Mouse (Mus musculus) thymus, postnatal 14 days (tissue): ENCODE measurements around the gene Flt3l.
"Not testable (repeated sequence)": the region's sequence is repeated elsewhere in the genome, so short reads cannot be mapped to it uniquely, and the experiment has no call there.

ENCODE experiments used
- DNase-seq: peaks from one replicate; pipeline ENCODE4 v3.0.0; 2021

The Flt3l gene

DNA sequence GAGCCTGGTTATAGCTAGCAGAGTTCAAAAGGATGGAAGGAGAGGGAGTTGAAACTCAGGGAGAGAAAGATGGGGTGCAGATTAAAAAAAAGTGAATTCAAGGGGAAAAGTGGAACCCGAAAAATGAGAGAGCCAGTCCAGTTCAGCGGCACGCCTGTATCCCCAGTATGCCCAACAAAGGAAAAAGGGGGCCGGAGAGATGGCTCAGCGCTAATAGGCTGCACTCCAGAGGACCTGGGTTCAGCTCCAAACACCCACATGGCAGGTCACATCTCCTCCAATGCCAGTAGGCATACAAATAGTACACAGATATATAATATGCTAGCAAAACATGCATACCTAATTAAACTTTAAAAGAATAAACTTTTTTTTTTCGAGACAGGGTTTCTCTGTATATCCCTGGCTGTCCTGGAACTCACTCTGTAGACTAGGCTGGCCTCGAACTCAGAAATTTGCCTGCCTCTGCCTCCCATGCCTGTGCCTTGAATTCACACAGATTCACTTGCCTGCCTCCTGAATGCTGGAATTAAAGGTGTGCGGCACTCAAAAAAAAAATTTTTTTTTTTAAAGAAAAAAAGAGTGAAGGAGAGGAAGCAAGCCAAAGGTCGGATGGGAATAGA lies 26.9 kb upstream of the Flt3l start:
- no peak for DNase-seq

DNA sequence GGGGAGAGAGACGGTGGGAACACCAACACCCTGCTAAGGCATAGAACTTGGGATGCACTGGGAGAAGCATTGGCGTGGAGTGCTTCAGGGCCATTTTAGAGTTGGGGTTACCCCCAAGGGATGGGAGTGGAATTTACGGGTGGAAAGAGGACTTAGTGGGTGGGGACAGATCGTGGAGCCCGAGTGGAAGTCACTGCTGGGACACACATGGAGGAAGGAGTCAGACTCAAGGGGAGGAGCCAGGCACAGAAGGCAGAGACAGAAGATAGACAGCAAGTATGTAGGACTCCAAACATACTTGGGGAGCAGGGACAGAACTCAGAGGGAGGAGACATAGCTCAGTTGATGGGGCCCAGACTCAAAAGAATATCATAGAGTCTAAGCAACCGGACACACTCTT lies 26.3 kb upstream of the Flt3l start:
- no peak for DNase-seq

DNA sequence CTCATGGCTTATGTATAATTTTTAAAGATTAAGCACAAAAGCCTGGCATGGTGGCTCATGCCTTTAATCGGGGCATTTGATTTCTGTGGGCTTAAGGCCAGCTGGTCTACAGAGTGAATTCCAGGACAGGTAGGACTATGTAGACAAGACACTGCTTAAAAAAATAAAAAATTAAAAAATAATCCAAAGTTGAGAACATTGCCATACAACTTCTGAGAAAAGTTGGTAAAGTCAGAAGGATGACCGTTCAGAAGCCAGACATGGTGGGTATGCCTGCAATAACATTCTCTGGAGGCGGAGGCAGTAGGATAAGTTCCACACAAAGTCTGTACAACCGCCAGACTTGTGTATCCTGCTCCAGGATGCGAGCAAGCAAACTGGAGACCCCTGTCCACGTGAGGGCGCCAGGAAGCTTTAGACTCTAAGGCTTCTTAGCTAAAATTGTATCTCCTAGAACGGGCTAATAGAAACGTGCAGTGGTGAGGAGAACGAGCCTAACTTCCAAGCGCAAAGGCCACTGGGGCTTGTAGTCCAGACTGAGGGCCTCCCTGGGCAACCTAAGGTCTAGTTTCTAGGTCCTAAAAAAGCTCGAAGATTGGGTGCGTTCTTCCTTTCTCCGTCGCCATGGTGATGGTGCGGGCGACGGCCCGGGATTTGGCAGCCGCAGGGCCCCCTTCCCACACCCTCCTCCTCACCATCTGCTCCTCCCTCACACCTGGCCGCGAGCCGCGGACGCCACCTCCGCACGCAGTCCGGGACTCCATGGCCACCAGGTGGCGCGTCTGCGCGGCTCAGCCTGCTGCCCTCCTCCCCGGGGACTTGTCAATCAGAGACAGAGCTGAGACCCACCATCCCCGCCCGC lies 25.6 kb upstream of the Flt3l start:
- peak; percentile 95 for DNase-seq

DNA sequence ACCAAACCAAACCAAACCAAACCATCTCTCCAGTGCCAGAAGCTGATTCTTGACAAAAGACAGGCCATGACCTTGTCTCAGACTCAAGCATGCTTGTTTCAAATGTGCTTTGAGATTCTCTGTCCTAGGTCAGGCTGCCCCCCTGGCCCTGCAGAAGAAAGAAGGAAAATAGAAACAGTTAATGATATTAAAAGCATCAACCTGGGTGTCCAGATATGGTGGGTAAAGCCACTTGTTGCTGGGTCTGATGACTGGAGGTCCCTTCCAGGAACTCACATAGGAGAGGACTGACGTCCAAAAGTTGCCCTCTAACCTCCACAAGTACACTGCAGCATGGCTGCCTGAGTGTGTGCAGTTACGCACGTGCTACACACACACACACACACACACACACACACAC lies 24.6 kb upstream of the Flt3l start:
- no peak for DNase-seq

DNA sequence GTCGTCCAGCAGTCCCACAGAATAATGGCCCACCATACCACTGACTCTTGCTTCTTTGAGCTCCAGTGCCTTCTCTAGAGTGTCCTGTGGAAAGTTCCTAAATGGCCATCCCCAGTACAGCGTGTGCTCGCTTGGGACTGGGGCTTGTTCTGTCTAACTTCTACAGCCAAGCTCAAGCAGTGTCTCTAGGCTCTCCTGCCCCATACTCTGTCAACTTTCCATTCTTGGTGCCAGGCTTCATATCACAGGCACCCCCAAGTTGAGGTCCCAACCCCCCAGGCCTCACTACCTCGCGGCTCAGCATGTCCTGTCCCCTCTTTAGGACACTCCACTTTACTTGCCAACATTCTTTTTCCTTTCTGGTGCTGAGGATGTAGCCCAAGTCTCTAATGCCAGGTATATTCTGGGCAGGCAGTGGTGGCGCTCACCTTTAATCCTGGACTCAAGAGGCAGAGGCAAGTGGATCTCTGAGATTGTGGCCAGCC lies 24.1 kb upstream of the Flt3l start:
- no peak for DNase-seq

DNA sequence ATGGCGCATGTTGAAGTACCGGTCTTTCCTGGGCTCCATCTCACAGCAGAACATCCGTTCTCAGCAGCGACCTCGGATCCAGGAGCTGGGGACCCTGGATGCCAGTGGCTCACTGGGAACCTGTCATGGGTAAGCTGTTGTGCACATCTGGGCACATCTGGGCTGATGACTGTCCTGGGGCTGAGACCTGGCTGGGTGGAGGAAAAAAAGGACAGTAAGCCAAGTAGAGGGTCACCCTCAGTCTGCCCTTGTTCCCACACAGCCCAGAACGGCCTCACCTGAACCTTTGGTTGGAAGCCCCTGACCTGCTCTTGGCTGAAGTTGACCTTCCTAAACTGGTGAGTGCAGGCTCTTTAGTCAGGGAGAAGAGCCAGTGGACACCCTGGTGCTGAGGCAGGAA lies 22.8 kb upstream of the Flt3l start:
- no peak for DNase-seq

GRCm38 (mm10) chr7:45157459-45157858 lies 21.2 kb upstream of the Flt3l start:
- no peak for DNase-seq

DNA sequence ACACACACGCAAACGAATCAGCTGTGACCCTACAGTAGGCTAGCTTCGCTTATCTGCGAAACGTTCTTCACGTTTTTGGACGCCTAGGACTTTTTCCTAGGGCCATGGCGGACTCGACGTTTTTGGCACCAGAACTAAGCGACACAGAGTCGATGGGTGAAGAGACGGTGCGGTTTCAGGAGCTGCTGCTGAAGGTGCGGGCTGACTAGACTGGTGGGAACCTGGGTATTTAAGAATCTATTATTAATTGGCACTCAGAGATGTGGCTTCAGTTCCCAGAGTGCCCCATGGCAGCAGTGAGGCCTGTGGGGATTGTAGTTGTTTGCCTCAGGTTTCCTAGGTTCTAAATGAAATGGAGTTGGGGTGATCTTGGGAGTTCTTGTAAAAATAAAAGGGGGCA lies 20.0 kb upstream of the Flt3l start:
- no peak for DNase-seq

DNA sequence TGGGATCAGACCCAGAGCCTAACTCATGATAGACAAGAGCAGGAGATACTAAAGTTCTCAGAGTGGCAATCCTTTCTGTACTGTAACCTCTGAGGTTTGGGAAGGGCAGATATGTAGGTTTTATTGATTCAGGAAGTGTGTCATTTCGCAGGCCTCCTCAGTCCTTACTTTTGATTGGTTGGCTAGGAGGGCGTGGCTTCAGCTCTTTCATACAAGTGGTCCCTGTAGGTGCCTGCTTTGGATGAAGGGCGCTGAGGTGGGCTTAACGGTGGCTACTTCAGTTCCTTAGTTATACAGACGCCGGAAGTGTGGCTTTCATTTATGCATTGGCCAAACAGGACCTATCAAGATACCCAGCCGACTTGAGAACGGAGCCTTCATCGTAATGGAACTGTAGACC lies 19.4 kb upstream of the Flt3l start:
- DNase-seq: no peak

GRCm38 (mm10) chr7:45154993-45155514 lies 18.8 kb upstream of the Flt3l start:
- peak; percentile 61 for DNase-seq

GRCm38 (mm10) chr7:45154096-45154992 lies 18.1 kb upstream of the Flt3l start, which contains the start of the genes Pih1d1 and Aldh16a1:
Pih1d1 (plus strand) TSS chr7:45154303.
Aldh16a1 (minus strand) TSS chr7:45154584.
- DNase-seq: peak; percentile 98

DNA sequence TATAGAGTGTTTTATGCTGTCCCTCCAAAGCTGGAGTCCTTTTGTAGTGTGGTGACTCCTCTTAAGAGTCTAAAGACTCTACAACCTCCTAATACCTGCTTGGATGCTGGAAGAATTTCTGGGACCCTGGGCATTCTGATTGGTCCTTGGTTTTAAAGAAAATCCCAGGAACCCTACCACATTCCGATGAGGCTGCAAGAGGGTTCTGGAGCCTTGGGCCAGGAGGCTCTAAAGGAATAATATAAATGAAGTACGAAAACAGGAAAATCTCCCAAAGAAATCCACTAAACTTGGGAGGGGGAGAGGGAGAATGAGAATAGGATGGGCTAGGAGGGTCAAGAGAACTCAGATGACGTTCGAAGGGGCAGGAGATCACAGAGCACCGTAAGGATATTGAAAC lies 17.4 kb upstream of the Flt3l start:
- DNase-seq: no peak

DNA sequence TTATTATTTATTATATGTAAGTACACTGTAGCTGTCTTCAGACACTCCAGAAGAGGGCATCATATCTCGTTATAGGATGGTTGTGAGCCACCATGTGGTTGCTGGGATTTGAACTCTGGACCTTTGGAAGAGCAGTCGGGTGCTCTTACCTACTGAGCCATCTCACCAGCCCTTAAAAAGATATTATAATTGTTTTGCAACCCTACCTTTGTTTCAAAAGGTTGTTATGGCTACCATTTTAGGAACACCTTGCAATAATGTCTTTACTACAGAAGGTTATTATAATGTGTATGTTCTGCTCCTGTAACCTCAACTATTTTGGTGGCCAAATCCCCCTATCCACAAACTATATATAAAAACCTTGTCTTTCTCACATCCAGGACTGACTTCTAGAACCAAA lies 16.8 kb upstream of the Flt3l start:
- not testable (repeated sequence) for DNase-seq

DNA sequence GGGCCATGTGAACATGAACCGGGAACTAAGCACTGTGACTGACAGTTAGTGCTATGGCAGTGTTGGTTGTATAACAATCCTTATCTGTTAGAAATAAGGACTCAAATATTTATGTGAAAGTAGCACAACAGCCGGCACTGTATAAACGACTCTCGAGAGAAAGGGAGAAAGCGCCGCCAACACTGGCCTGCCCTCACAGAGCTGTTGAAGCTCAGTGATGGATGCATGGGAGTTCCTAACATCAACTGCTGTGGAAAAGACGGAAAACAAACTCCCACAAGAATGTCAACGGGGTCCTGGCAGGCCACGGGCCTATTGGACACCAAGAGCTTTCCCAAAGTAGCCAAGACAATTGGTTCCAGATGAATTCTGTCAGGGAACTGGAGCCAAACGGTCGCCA lies 15.1 kb upstream of the Flt3l start:
- no peak for DNase-seq

- no peak for DNase-seq
These were observed 14.1 kb upstream of the Flt3l start for GRCm38 (mm10) chr7:45150321-45150720.

DNA sequence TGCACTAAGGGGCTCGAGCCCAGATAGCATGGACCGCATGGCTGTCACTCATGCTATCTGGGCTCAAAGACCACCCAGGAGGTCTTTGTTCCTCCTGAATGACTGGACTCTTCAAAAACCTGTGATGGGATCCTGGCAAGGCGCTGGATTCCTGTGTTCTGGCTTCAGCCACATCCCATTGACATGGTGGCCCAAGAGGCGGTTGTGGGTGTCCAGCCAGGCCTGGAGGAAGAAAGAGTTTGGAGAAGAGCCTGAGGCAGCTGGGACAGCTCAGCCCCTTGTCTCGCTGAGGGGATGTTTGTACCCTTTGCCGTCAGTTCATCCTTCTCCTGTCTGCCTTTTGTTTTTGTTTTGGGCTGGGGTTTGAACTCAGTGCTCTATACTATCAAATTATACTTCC lies 13.3 kb upstream of the Flt3l start:
- no peak for DNase-seq

- DNase-seq: no peak
These were observed 12.4 kb upstream of the Flt3l start for GRCm38 (mm10) chr7:45148534-45149098.

DNA sequence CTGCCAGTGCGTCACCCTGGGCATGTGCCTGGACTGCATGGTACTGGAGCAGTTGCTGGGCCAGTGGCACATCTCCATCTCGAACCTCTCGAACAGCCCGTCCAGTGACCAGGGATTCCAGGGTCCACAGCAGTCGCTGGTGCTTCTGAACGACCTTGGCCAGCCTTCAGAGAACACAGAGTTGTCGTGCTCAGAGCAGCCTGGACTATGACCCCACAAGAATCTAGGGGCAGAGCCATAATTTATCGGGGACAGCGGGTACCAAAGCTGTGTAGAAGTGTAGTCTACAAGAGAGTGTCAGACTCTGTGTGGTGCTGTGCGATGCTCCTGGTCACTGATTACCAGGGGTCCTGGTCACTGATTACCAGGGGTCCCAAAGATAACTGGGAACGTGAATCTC lies 11.7 kb upstream of the Flt3l start:
- DNase-seq: no peak

DNA sequence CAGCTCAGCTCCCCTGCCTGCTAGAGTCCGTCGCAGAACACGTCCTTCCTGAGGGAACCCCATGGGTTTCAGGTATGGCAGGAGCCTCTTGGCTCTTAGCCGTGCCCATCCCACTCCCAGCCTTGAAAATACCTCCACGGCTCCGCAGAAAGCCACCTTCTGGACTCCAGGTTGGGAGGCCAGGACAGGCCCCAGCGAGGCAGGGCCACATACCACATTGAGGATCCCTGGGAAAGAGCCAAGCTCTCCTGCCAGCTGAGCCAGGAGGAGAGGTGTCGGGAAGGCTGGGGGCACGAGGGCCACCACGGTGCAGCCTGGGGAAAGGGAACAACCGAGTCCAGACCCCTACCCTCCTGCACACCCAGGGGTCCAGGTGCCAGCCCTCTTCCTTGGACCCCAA lies 11.0 kb upstream of the Flt3l start:
- no peak for DNase-seq

DNA sequence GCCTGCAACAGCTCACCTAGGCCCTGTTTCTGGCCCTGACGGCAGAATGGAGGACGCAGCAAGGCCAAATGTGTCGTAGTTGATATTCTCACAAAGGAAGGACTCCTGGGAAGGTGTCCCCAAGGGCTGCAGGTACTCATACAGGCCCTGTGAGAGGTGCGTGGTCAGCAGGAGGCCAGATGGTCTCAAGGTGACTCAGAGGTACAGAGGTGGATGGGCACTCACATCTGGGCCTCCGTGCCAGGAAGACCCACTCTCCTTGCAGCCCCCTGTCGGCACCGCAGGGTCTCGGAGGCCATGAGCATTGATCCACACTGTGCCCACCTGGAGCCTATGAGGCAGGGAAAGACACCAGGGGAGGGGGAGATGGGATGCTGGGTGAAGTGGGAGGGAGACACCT lies 9.2 kb upstream of the Flt3l start:
- no peak for DNase-seq

DNA sequence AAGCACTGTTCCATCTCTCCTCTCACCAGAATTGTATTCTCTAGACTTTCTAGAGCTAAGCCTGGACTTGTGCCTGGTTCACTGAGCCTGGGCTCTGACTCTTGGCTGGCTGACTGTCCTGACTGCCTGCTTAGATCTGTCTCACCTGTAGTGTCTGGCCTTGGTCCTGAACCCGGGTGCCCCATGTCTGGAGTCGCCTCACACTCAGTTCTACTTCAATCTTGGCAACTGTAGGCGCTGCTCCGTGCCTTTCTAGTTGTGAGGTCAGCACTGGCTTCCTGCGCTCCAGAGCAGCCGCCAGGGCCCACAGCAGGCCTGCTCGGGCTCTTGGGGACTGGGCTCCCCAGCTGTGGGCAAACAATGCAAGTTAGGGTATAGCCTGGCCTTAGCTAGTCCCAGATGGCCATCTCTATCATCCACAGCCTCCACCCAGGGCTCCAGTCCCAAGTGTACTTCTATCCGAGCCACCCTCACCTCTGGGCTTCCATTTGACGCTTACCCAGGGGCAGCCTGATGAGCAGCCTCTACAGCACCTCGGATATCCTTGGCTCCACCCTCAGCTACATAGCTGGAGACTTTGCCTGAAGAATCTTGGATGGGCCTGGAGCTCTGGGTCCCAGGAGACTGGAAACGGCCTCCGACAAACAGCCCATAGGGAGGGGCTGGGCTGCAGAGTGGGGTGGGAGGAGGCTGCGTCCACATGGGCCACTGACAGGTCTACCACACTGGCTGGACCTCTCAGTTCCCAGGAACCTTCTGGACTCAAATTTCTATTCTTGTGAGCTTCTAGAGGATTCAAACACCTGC lies 8.3 kb upstream of the Flt3l start:
- DNase-seq: no peak

DNA sequence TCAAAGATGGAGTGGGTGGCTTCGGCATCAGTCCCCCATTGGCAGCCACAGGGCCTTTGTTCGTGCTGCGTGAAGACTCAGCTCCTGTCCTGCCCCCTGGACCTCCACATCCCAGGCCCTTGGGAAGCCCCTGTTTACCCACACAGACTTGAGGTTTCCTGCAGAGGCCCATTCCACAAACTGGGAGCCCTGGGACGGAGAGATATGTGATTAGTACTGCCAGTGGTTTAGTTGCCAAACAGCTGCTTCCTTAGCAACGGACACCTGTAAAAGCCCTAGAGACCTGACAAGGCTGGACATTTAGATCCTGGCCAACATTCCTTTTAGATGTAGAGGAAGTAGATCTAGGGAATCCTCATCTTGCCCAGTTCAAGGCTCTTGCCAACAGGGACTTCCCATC lies 5.7 kb upstream of the Flt3l start:
- no peak for DNase-seq
